Mouse (Mus musculus): ENCODE data around the gene Txn2. TPM values are rescaled to one million over a fixed set of nuclear protein-coding genes. Genes with fewer than 3 reads are reported as not detected.

The Txn2 gene
- total and polyA plus RNA-seq, 3 experiments, result 260 to 403 (median 299) TPM

DNA sequence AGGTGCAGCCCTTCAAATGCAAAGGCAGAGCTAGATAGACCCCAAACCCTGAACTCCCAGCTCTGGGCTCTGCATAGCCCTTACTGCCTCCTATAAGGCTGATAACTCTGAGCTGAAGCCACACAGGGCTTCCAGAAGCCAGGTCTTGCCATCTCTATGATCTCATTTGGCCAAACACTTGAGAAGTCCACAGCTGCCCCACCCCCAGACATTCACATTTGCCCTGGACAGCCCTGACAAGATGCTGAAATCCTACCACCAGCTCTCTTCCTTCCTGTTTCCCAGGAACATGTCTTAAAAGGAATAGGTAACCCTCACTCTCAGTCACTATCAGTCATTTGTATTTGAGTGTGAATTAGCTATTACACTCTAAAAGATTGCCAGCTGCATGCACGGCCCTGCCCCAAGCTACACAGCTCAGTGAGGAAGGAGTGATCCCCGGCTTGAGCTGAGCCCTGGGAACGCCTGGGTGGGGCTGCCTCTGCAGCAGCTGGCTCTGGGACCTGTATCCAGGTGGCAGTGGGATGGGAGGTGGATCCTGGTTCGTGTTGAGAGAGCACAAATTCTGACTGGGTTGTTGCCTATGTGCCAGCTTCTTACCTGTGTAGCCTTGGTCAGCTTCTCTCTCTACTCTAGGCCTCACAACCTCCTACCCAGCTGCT is 38.9 kb downstream of the Txn2 start:
- H3K27ac ChIP-seq, result no peak overlapping the region; the same call in 1 of the 2 replicates

DNA sequence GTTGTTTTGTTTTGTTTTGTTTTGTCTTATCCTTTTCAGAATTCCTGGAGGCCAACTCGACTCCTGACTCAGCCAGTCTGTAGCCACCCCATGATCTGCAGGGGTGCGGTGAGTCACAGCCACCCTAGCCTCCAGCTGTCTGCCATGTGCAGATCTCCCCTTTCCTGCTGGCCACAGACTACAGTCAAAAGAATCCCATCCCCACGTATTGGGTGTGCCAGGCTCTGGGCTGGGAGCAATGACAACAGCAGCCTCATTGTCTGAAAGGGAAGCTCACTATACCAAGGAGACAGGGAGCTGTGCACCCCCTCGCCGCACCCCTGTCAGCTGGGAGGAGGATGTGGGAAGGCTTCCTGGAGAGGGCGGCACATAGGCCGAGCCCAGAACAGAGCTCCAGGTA is 40.5 kb downstream of the Txn2 start:
- Histone ChIP-seq H3K4me3 (no peak overlapping the region), H3K36me3 (ENCODE audit: control insufficient read depth, insufficient read depth, low read length) (no peaks in the 10 kb centered on the region), H3K27ac (no peak overlapping the region), H3K9ac (ENCODE audit: low read depth, low read length) (no peak overlapping the region), H3K79me2 (replicated peaks; ENCODE audit: control insufficient read depth, insufficient read depth, low read length) (no peaks in the 10 kb centered on the region), H3K27me3 (ENCODE audit: control insufficient read depth, insufficient read depth, low read length) (no peaks in the 10 kb centered on the region), H3K4me1 (ENCODE audit: control insufficient read depth, insufficient read depth, low read length) (no peaks in the 10 kb centered on the region)
- intact Hi-C loops (cut with DNase I), result no loop called here
- TF ChIP-seq EP300 (IDR thresholded peaks at IDR 0.05; ENCODE audit: insufficient read depth, low read depth, low read length), result no peak
- no peak for TF ChIP-seq CTCF (IDR thresholded peaks at IDR 0.05)
- no peak for TF ChIP-seq POLR2A (IDR thresholded peaks at IDR 0.05; ENCODE audit: insufficient read depth, low read depth, low read length)
- DNase-seq, result no peak
- 56% methylated on average over 7 of the region's 7 CpGs for WGBS

More for the DNA sequence above, 38.9 kb downstream of the Txn2 start:
- intact Hi-C loops (cut with DNase I), result no loop called here
- Histone ChIP-seq H3K79me2 (replicated peaks; ENCODE audit: control insufficient read depth, insufficient read depth, low read length) (no peaks in the 10 kb centered on the region), H3K27me3 (ENCODE audit: control insufficient read depth, insufficient read depth, low read length) (no peaks in the 10 kb centered on the region), H3K36me3 (ENCODE audit: control insufficient read depth, insufficient read depth, low read length) (no peaks in the 10 kb centered on the region), H3K9ac (ENCODE audit: low read depth, low read length) (no peak overlapping the region), H3K4me3 (no peak overlapping the region), H3K4me1 (ENCODE audit: control insufficient read depth, insufficient read depth, low read length) (no peaks in the 10 kb centered on the region)
- TF ChIP-seq EP300 (IDR thresholded peaks at IDR 0.05; ENCODE audit: insufficient read depth, low read depth, low read length), result no peak
- TF ChIP-seq CTCF (IDR thresholded peaks at IDR 0.05), result no peak
- TF ChIP-seq POLR2A (IDR thresholded peaks at IDR 0.05; ENCODE audit: insufficient read depth, low read depth, low read length), result no peak
- 63% methylated on average over 4 of the region's 4 CpGs for WGBS
- no peak for DNase-seq

DNA sequence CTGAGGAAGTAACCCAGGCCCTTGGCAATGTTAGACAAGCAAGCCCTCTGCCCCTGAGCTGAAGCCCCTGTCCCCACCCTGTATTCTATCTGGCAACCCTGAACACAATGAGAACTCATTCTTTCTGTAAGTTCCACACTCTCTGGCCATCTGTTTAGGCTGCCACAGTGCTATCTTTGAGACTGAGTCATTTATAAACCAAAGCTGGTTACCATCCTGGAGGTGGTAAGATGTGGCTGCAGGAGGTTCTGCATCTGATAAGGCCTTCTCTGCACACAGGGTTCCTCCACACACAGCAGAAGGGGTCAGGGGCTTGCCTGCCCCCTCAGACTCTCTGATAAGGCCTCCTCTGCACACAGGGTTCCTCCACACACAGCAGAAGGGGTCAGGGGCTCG is 41.7 kb downstream of the Txn2 start:
- intact Hi-C loops (cut with DNase I), result no loop called here
- Histone ChIP-seq H3K9ac (ENCODE audit: low read depth, low read length) (no peak overlapping the region), H3K4me3 (no peak overlapping the region), H3K36me3 (ENCODE audit: control insufficient read depth, insufficient read depth, low read length) (no peaks in the 10 kb centered on the region), H3K27me3 (ENCODE audit: control insufficient read depth, insufficient read depth, low read length) (no peaks in the 10 kb centered on the region), H3K79me2 (replicated peaks; ENCODE audit: control insufficient read depth, insufficient read depth, low read length) (no peaks in the 10 kb centered on the region), H3K27ac (no peak overlapping the region), H3K4me1 (ENCODE audit: control insufficient read depth, insufficient read depth, low read length) (no peaks in the 10 kb centered on the region)
- DNase-seq, result no peak
- no peak for TF ChIP-seq POLR2A (IDR thresholded peaks at IDR 0.05; ENCODE audit: insufficient read depth, low read depth, low read length)
- no peak for TF ChIP-seq CTCF (IDR thresholded peaks at IDR 0.05)
- TF ChIP-seq EP300 (IDR thresholded peaks at IDR 0.05; ENCODE audit: insufficient read depth, low read depth, low read length), result no peak
- 90% methylated on average over 1 of the region's 1 CpGs for WGBS

DNA sequence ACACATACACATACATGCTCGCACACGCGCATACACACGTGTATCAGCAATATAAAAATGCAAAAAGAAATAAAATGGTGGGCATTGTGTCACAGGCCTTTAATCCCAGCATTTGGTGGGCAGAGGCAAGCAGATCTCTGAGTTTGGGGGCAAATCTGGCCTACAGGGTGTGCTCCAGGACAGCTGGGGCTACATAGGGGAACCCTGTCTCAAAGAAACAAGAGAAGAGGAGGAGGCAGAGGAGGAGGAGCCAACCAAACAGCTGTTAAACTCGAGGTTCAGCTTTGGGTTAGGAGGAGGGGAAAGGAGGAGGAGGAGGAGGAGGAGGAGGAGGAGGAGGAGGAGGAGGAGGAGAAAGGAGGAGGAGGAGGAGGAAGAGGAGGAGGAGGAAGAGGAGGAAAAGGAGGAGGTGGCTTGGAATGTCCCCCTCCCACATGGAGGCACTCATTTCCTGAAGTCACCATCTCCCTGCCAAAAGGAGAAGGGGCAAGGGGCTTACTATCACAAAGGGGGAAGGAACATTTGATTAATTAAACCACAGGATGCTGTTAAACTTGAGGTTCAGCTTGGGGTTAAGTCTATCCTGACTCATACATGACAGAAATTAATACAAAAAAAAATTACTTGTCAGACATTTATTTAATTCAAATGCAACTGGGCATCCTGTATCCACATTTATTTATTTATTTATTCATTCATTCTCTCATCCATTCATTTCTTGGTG is 42.3 kb downstream of the Txn2 start:
- WGBS, result 94% methylated on average over 4 of the region's 5 CpGs
- H3K36me3 ChIP-seq (ENCODE audit: control insufficient read depth, insufficient read depth, low read length), result no peaks in the 10 kb centered on the region

DNA sequence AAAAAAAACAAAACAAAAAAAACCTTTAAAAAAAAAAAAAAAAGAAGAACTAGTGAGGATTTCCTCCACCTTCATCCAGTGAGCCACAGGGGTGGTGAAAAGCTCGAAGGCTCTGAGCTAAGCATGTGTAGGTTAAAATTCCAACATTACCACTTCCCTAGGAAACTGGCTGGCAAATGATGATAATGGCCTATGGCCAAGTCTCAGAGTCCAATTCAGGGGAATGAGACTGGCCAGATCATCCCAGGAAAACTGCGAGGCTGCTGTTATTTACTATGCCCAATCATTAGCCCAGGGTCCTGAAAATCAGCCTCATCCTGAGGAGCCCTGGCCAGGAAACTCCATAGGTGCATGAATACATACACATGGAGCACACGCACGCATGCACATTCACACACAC is 42.9 kb downstream of the Txn2 start:
- Histone ChIP-seq H3K4me3 (no peak overlapping the region), H3K4me1 (ENCODE audit: control insufficient read depth, insufficient read depth, low read length) (no peaks in the 10 kb centered on the region), H3K9ac (ENCODE audit: low read depth, low read length) (no peak overlapping the region), H3K79me2 (replicated peaks; ENCODE audit: control insufficient read depth, insufficient read depth, low read length) (no peaks in the 10 kb centered on the region), H3K36me3 (ENCODE audit: control insufficient read depth, insufficient read depth, low read length) (no peaks in the 10 kb centered on the region), H3K27me3 (ENCODE audit: control insufficient read depth, insufficient read depth, low read length) (no peaks in the 10 kb centered on the region), H3K27ac (no peak overlapping the region)
- no peak for DNase-seq
- WGBS, result 72% methylated on average over 4 of the region's 4 CpGs
- intact Hi-C loops (cut with DNase I), result no loop called here
- no peak for TF ChIP-seq CTCF (IDR thresholded peaks at IDR 0.05)
- TF ChIP-seq POLR2A (IDR thresholded peaks at IDR 0.05; ENCODE audit: insufficient read depth, low read depth, low read length), result no peak
- no peak for TF ChIP-seq EP300 (IDR thresholded peaks at IDR 0.05; ENCODE audit: insufficient read depth, low read depth, low read length)

More for the DNA sequence above, 42.3 kb downstream of the Txn2 start:
- no peak overlapping the region for H3K4me3 ChIP-seq
- TF ChIP-seq POLR2A (IDR thresholded peaks at IDR 0.05; ENCODE audit: insufficient read depth, low read depth, low read length) (no peak), EP300 (IDR thresholded peaks at IDR 0.05; ENCODE audit: insufficient read depth, low read depth, low read length) (no peak), CTCF (IDR thresholded peaks at IDR 0.05) (no peak)
- H3K79me2 ChIP-seq (replicated peaks; ENCODE audit: control insufficient read depth, insufficient read depth, low read length), result no peaks in the 10 kb centered on the region
- DNase-seq, result no peak
- no peaks in the 10 kb centered on the region for H3K4me1 ChIP-seq (ENCODE audit: control insufficient read depth, insufficient read depth, low read length)
- no peaks in the 10 kb centered on the region for H3K27me3 ChIP-seq (ENCODE audit: control insufficient read depth, insufficient read depth, low read length)
- H3K27ac ChIP-seq, result no peak overlapping the region
- intact Hi-C loops (cut with DNase I), result no loop called here
- no peak overlapping the region for H3K9ac ChIP-seq (ENCODE audit: low read depth, low read length)

DNA sequence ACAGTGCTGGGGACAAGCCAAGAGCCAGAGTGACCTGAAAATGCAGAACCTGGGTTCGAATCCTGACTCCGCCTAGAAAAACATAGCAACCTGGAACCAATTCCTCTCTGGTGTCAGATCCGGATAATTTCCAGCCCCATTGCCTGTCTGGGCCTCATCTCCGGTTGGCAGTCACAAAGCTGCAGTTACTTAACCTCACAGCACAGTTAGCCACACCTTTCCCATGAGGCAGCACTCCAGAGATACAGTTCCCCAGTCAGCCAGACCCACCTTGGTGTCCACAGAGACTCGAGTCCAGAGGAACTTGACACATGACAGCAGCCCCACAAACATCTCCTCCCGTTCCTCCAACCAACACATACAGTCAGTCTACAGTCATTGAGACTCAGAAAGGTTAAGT is 43.6 kb downstream of the Txn2 start:
- no peaks in the 10 kb centered on the region for H3K36me3 ChIP-seq (ENCODE audit: control insufficient read depth, insufficient read depth, low read length)
- no peak for DNase-seq
- H3K9ac ChIP-seq (ENCODE audit: low read depth, low read length), result no peak overlapping the region
- H3K27ac ChIP-seq, result no peak overlapping the region
- H3K4me1 ChIP-seq (ENCODE audit: control insufficient read depth, insufficient read depth, low read length), result no peaks in the 10 kb centered on the region
- intact Hi-C loops (cut with DNase I), result no loop called here
- H3K79me2 ChIP-seq (replicated peaks; ENCODE audit: control insufficient read depth, insufficient read depth, low read length), result no peaks in the 10 kb centered on the region
- WGBS, result 81% methylated on average over 6 of the region's 6 CpGs
- H3K4me3 ChIP-seq, result no peak overlapping the region
- TF ChIP-seq POLR2A (IDR thresholded peaks at IDR 0.05; ENCODE audit: insufficient read depth, low read depth, low read length), result no peak
- no peak for TF ChIP-seq CTCF (IDR thresholded peaks at IDR 0.05)
- no peak for TF ChIP-seq EP300 (IDR thresholded peaks at IDR 0.05; ENCODE audit: insufficient read depth, low read depth, low read length)
- H3K27me3 ChIP-seq (ENCODE audit: control insufficient read depth, insufficient read depth, low read length), result no peaks in the 10 kb centered on the region

All from heart, adult 2 months (tissue).